Mouse (Mus musculus): ENCODE data around the gene P4ha1.

GRCm38 (mm10) chr10:59331546-59332256, 8.6 kb downstream of the P4ha1 start:
- TF ChIP-seq CTCF (IDR thresholded peaks at IDR 0.05; ENCODE audit: borderline replicate concordance, extremely low read depth, insufficient read depth, insufficient read length) (no peak), POLR2A (IDR thresholded peaks at IDR 0.05; ENCODE audit: borderline replicate concordance, extremely low read depth, insufficient read depth, insufficient read length, poor library complexity, severe bottlenecking) (no peak)
